Mouse (Mus musculus) T-helper 1 cell (primary cell): ENCODE data around the gene Gm44805.

Experiments used
- in situ Hi-C: fragments of 300-600 bp; cut with MboI, MseI; formaldehyde crosslinking; loops from one replicate; pipeline ENCODE4 v1.15.1; 2025; ENCODE audit warnings: high pct_unique_total_duplicates

The Gm44805 gene

GRCm38 (mm10) chr7:19628536-19629360 lies 52.5 kb downstream of the Gm44805 start:
- in situ Hi-C loops = no loop called here

DNA sequence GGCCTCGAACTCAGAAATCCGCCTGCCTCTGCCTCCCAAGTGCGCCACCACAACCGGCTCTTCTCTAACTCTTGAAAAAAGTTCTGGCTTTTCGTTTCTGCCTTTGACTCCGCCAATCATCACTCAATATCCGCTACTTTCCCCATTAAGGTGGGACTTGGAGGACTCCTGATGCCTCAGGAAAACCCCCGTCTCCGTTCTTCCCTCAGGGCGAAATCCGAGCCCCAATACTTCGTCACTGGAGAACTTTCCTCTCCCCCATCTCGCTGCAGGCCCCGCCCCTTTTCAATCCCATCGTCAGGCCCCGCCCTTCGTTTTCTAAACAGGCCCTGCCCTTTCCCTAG lies 53.1 kb downstream of the Gm44805 start:
- in situ Hi-C loops = no loop called here

DNA sequence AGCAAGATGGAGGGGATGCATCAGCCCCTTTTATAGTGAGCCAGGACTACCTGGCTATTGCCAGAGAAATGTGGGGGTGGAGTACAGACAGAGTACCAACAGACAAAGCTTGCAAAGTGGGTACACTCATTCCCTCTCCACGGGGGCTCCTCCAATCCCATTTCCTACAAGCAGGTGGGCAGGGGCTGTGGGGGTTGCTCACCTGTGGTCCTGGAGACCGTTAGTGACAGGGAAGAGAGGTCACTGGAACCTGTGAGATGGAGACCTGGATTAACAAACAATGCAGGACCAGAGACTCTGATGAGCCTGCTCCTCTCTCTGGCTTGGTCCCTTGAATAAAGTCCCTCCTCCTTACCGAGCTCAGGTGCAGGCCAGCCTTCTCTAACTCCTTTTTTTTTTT lies 53.5 kb downstream of the Gm44805 start:
- in situ Hi-C loops = no loop called here

GRCm38 (mm10) chr7:19623433-19623832 lies 57.8 kb downstream of the Gm44805 start:
- in situ Hi-C loops = no loop called here

DNA sequence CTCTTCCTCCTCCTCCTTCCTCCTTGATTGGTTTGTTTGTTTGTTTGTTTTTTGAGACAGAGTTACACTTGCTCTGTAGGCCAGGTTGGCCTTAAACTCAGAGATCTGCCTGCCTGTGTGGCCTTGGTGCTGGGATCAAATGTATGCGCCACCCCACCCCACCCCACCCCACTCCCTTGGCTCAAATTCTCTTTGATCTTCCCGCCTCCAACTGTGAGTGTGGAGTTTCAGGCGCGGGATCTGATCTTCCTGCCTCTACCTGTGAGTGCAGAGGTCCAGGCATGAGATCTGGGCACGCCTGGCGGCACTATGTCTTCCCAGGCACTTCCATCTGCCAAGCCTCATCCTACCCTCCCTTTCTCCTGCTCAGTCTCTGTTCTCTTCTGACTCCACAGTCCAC lies 59.0 kb downstream of the Gm44805 start:
- in situ Hi-C loops = no loop called here
